Mouse (Mus musculus): Measurements from ENCODE around the gene Ppp1r14a. TPM values are rescaled to one million over a fixed set of nuclear protein-coding genes. Genes with fewer than 3 reads are reported as not detected.

The Ppp1r14a gene
- polyA plus RNA-seq, 2 experiments = 9.6 to 13.8 TPM

DNA sequence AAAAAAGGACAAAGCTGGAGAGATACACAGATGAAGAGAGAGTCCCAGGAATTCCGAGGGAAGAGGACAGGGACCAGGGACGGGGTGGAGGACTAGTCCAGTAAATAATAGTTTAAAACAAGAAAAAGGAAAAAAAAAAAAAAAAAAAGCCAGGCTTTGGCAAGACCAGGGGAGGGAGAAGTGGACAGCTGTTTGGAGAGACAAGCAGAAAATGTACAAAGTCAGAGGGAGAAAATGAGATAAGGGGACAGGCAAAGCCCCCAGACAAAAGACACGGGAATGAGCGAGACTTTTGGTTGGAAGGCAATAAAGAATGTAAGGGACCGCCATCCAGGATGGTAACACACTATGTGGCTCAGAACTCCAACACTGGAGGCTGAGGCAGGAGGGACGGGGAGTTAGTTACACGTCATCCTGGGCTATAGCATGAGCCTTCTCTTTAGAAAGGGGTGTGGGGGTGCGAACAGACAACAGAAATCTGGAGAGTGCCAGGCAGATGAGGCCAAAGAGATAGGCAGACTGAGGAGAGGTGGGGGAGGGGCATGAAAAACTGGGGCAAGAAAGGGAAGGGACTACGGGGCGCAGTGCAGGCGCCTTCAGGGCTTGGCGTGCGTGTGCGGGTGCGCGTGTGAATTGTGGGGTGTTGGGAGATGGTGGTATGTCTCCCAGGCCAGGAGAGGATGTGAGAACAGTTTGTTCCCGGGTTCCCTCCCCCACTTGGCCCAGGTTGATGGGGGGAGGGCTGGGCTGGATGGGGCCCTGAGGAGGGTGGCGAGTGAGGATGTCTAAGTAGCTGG lies 29.2 kb downstream of the Ppp1r14a start:
- peak overlapping the region; percentile 34 for H3K9ac ChIP-seq (ENCODE audit: low read depth, low read length, severe bottlenecking)
- no peaks in the 10 kb centered on the region for H3K9me3 ChIP-seq (ENCODE audit: control insufficient read depth, low read length)
- no peak for TF ChIP-seq POLR2A (IDR thresholded peaks at IDR 0.05; ENCODE audit: borderline replicate concordance, extremely low read depth, insufficient read depth, insufficient read length)
- H3K4me2 ChIP-seq (replicated peaks; ENCODE audit: low read depth, low read length, severe bottlenecking) = peak overlapping the region; percentile 58
- H3K4me3 ChIP-seq (replicated peaks; ENCODE audit: low read length) = peak overlapping the region; percentile 30
- DNase-seq (ENCODE audit: low spot score) (peak; percentile 60), ATAC-seq (ENCODE audit: low FRiP score, low read depth) (0 out of 2 replicates have a peak, but pooled peaks have one; percentile 3)
- H3K36me3 ChIP-seq (ENCODE audit: control insufficient read depth, insufficient read depth, low read length) = peaks cover 12% of the 10 kb centered on the region; the same call in 1 of the 2 replicates
- 7% methylated on average over 17 of the region's 18 CpGs for WGBS
- no peaks in the 10 kb centered on the region for H3K27me3 ChIP-seq (ENCODE audit: control insufficient read depth, insufficient read depth, low read length)
- H3K27ac ChIP-seq (replicated peaks; ENCODE audit: low read depth, low read length) = peak overlapping the region; percentile 93
- peaks cover 76% of the 10 kb centered on the region for H3K4me1 ChIP-seq (ENCODE audit: control insufficient read depth, insufficient read depth, low read length)

DNA sequence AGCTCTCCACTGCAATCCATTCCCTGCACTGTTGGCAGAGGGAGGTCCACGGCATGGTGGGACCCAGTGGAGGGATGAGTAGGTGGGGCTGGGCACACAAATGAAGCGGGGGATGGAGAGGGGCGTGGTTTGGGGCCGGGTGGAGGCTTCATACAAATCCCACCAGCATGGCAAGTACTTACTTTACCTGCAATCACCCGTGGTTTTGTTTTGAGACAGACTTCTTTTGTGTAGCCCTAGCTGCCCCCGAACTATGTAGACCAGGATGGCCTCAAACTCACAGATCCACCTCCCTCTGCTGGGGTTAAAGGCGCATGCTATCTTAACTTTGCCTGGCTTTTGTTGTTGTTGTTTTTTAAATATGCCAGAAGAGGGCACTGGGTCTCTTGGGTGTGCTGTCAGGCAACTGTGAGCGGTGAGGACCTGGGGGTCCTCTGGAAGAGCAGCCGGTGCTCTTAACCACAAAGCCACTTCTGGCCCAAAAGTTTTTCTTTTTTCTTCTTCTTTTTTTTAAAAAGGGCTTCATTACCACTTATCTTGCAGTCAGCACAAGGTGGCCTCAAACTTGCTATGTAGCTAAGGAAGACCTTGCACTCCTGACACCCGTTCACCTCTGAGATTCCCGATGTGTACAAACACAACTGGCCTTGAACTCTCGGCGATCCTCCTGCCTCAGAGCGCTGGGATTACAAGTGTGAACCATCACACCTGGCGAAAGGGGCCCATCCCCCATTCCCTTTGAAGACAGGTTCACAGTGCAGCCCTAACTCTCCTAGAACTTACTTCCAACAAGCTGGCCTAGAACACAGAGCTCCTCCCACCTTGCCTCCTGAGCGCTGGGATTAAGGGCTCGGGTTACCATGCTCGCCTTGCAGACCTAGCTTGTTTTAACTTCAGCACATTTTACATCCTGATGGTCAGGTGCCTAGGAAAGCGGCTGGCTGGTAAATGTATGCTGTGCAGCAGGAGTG lies 30.5 kb downstream of the Ppp1r14a start:
- WGBS = 8% methylated on average over 19 of the region's 19 CpGs
- peak; percentile 69 for DNase-seq (ENCODE audit: low spot score)
- Histone ChIP-seq H3K4me1 (ENCODE audit: control insufficient read depth, insufficient read depth, low read length) (peaks cover 66% of the 10 kb centered on the region), H3K36me3 (ENCODE audit: control insufficient read depth, insufficient read depth, low read length) (peaks cover 24% of the 10 kb centered on the region), H3K27ac (replicated peaks; ENCODE audit: low read depth, low read length) (peak overlapping the region; percentile 93), H3K9ac (ENCODE audit: low read depth, low read length, severe bottlenecking) (peak overlapping the region; percentile 34), H3K4me2 (replicated peaks; ENCODE audit: low read depth, low read length, severe bottlenecking) (peak overlapping the region; percentile 58), H3K9me3 (ENCODE audit: control insufficient read depth, low read length) (no peaks in the 10 kb centered on the region), H3K4me3 (replicated peaks; ENCODE audit: low read length) (peak overlapping the region; percentile 30), H3K27me3 (ENCODE audit: control insufficient read depth, insufficient read depth, low read length) (no peaks in the 10 kb centered on the region)
- TF ChIP-seq POLR2A (IDR thresholded peaks at IDR 0.05; ENCODE audit: borderline replicate concordance, extremely low read depth, insufficient read depth, insufficient read length) = no peak
- ATAC-seq (ENCODE audit: low FRiP score, low read depth) = no peak

DNA sequence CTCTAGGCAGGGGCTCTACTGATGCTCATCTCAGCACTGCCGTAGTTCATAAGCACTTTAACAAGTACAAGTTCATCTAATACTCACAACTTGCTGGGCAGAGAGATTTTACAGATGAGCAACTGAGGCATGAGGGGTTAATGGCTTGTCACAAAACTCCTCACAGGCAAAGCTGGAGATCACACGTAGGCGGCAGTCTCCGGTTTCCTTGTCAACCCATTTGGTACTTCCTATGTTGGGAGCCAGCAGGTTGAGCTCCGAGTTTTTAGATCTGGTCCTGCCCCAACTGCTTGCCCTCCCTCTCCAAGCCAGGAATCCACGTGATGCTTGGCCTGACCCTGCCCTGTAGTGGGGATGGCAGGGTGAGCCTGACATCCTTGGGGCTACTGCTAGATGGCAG lies 38.0 kb downstream of the Ppp1r14a start:
- Histone ChIP-seq H3K4me2 (replicated peaks; ENCODE audit: low read depth, low read length, severe bottlenecking) (no peak overlapping the region), H3K27me3 (ENCODE audit: control insufficient read depth, insufficient read depth, low read length) (no peaks in the 10 kb centered on the region), H3K9me3 (ENCODE audit: control insufficient read depth, low read length) (no peaks in the 10 kb centered on the region), H3K36me3 (ENCODE audit: control insufficient read depth, insufficient read depth, low read length) (peaks cover 58% of the 10 kb centered on the region), H3K27ac (replicated peaks; ENCODE audit: low read depth, low read length) (no peak overlapping the region), H3K4me1 (ENCODE audit: control insufficient read depth, insufficient read depth, low read length) (no peaks in the 10 kb centered on the region), H3K4me3 (replicated peaks; ENCODE audit: low read length) (no peak overlapping the region), H3K9ac (ENCODE audit: low read depth, low read length, severe bottlenecking) (no peak overlapping the region)
- ATAC-seq (ENCODE audit: low FRiP score, low read depth) (no peak), DNase-seq (ENCODE audit: low spot score) (no peak)
- WGBS = 81% methylated on average over 6 of the region's 6 CpGs
- no peak for TF ChIP-seq POLR2A (IDR thresholded peaks at IDR 0.05; ENCODE audit: borderline replicate concordance, extremely low read depth, insufficient read depth, insufficient read length)

DNA sequence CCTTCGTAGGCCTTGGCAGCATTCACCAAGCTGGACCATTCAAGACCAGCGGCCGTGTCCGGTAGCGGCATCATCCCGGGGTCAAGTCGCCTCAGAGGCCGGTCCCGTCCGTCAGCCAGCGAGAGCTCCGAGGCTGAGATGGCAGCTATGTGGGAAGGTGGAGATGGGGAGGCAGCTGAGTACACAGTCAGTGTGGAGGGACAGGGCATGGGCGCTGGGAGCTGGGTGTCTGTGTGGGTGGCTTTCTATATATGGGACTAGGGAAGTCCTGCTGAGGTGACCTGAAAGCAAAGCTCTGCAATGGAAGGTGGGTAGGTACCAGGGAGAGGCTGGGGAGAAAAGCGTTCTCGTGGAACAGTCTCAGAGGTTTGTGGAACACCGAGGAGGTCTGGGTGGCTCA lies 39.9 kb downstream of the Ppp1r14a start:
- WGBS = 92% methylated on average over 16 of the region's 16 CpGs

DNA sequence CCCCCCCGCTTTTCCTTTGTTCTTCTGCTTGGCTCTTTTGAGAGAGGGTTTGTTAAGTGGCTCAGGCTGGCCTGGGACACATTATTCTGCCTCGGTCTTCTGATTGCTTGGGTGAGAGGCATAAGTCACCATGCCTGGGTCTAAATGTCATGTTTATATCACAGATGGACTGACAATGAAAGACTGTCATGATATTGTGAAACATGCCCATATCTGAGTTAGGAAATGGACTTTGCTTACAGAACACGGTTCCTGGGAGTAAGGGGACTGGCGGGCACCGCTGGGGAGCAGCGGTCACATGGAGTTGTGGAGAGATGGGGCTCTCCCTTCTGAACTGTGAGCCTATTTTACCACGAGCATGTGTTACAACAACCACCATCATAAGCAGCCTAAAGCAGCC lies 45.0 kb downstream of the Ppp1r14a start:
- H3K36me3 ChIP-seq (ENCODE audit: control insufficient read depth, insufficient read depth, low read length) = peaks cover 54% of the 10 kb centered on the region
- H3K27ac ChIP-seq (replicated peaks; ENCODE audit: low read depth, low read length) = no peak overlapping the region
- no peaks in the 10 kb centered on the region for H3K9me3 ChIP-seq (ENCODE audit: control insufficient read depth, low read length)
- no peak overlapping the region for H3K4me3 ChIP-seq (replicated peaks; ENCODE audit: low read length)
- no peak for ATAC-seq (ENCODE audit: low FRiP score, low read depth)
- no peaks in the 10 kb centered on the region for H3K4me1 ChIP-seq (ENCODE audit: control insufficient read depth, insufficient read depth, low read length)
- H3K9ac ChIP-seq (ENCODE audit: low read depth, low read length, severe bottlenecking) = no peak overlapping the region
- 61% methylated on average over 7 of the region's 7 CpGs for WGBS
- TF ChIP-seq POLR2A (IDR thresholded peaks at IDR 0.05; ENCODE audit: borderline replicate concordance, extremely low read depth, insufficient read depth, insufficient read length) = no peak
- no peaks in the 10 kb centered on the region for H3K27me3 ChIP-seq (ENCODE audit: control insufficient read depth, insufficient read depth, low read length)
- DNase-seq (ENCODE audit: low spot score) = no peak
- no peak overlapping the region for H3K4me2 ChIP-seq (replicated peaks; ENCODE audit: low read depth, low read length, severe bottlenecking)

More for the DNA sequence above, 39.9 kb downstream of the Ppp1r14a start:
- ATAC-seq (ENCODE audit: low FRiP score, low read depth) (no peak), DNase-seq (ENCODE audit: low spot score) (no peak)
- H3K36me3 ChIP-seq (ENCODE audit: control insufficient read depth, insufficient read depth, low read length) = peaks cover 53% of the 10 kb centered on the region
- no peak overlapping the region for H3K27ac ChIP-seq (replicated peaks; ENCODE audit: low read depth, low read length)
- H3K9me3 ChIP-seq (ENCODE audit: control insufficient read depth, low read length) = no peaks in the 10 kb centered on the region
- no peak overlapping the region for H3K4me3 ChIP-seq (replicated peaks; ENCODE audit: low read length)
- no peaks in the 10 kb centered on the region for H3K27me3 ChIP-seq (ENCODE audit: control insufficient read depth, insufficient read depth, low read length)
- H3K4me2 ChIP-seq (replicated peaks; ENCODE audit: low read depth, low read length, severe bottlenecking) = no peak overlapping the region
- H3K4me1 ChIP-seq (ENCODE audit: control insufficient read depth, insufficient read depth, low read length) = no peaks in the 10 kb centered on the region
- TF ChIP-seq POLR2A (IDR thresholded peaks at IDR 0.05; ENCODE audit: borderline replicate concordance, extremely low read depth, insufficient read depth, insufficient read length) = no peak
- no peak overlapping the region for H3K9ac ChIP-seq (ENCODE audit: low read depth, low read length, severe bottlenecking)
